Mouse (Mus musculus): Measurements from ENCODE around the gene Bpifb1.

GRCm38 (mm10) chr2:154211121-154211520 is 20.5 kb downstream of the Bpifb1 start:
- TF ChIP-seq POLR2A (IDR thresholded peaks at IDR 0.05; ENCODE audit: low read depth, low read length), result no peak
- TF ChIP-seq CTCF (conservative IDR thresholded peaks at IDR 0.05; ENCODE audit: insufficient read depth, insufficient read length, low read depth, low read length), result no peak
